Mouse (Mus musculus): Measurements from ENCODE around the gene Tns1. TPM values are rescaled to one million over a fixed set of nuclear protein-coding genes. Genes with fewer than 3 reads are reported as not detected.

The Tns1 gene
- polyA plus RNA-seq, 1 experiment from 2014 or later: 44.4 TPM

- H3K9me3 ChIP-seq: no peaks in the 10 kb centered on the region
- no peak for ATAC-seq (ENCODE audit: low FRiP score, low read depth)
- 0 out of 2 replicates have a peak overlapping the region, but pooled peaks have one; percentile 19 for H3K9ac ChIP-seq
- H3K36me3 ChIP-seq: peaks cover 93% of the 10 kb centered on the region
- no peak overlapping the region for H3K27ac ChIP-seq
- H3K4me2 ChIP-seq (replicated peaks): no peak overlapping the region
- H3K27me3 ChIP-seq: no peaks in the 10 kb centered on the region
- H3K4me1 ChIP-seq: peaks cover 25% of the 10 kb centered on the region
- H3K4me3 ChIP-seq: no peak overlapping the region
- 54% methylated on average over 5 of the region's 5 CpGs for WGBS
These were observed 131.9 kb downstream of the Tns1 start for GRCm38 (mm10) chr1:73992201-73992938.

- H3K27ac ChIP-seq: no peak overlapping the region
- 84% methylated on average over 7 of the region's 7 CpGs for WGBS
- no peak overlapping the region for H3K4me2 ChIP-seq (replicated peaks)
- H3K4me1 ChIP-seq: peaks cover 25% of the 10 kb centered on the region
- no peak for ATAC-seq (ENCODE audit: low FRiP score, low read depth)
- no peak overlapping the region for H3K4me3 ChIP-seq
- H3K9ac ChIP-seq: no peak overlapping the region
- H3K27me3 ChIP-seq: no peaks in the 10 kb centered on the region
- no peaks in the 10 kb centered on the region for H3K9me3 ChIP-seq
- peaks cover 81% of the 10 kb centered on the region for H3K36me3 ChIP-seq
These were observed 133.0 kb downstream of the Tns1 start for GRCm38 (mm10) chr1:73991226-73991625.

GRCm38 (mm10) chr1:73990024-73990423 lies 134.2 kb downstream of the Tns1 start:
- WGBS: 86% methylated on average over 3 of the region's 3 CpGs
- Histone ChIP-seq H3K9me3 (no peaks in the 10 kb centered on the region), H3K36me3 (peaks cover 81% of the 10 kb centered on the region), H3K27me3 (no peaks in the 10 kb centered on the region), H3K4me2 (replicated peaks) (no peak overlapping the region), H3K4me3 (no peak overlapping the region), H3K4me1 (peaks cover 17% of the 10 kb centered on the region), H3K9ac (no peak overlapping the region), H3K27ac (no peak overlapping the region)
- ATAC-seq (ENCODE audit: low FRiP score, low read depth): no peak

GRCm38 (mm10) chr1:73987705-73988201 lies 136.5 kb downstream of the Tns1 start:
- Histone ChIP-seq H3K4me2 (replicated peaks) (no peak overlapping the region), H3K9ac (no peak overlapping the region), H3K9me3 (no peaks in the 10 kb centered on the region), H3K4me3 (no peak overlapping the region), H3K36me3 (peaks cover 84% of the 10 kb centered on the region), H3K27me3 (no peaks in the 10 kb centered on the region), H3K4me1 (peaks cover 10% of the 10 kb centered on the region; the same call in 1 of the 2 replicates), H3K27ac (peak overlapping the region; percentile 10; the same call in 1 of the 2 replicates)
- 0 out of 2 replicates have a peak, but pooled peaks have one; percentile 30 for ATAC-seq (ENCODE audit: low FRiP score, low read depth)
- WGBS: 56% methylated on average over 8 of the region's 9 CpGs

- peaks cover 10% of the 10 kb centered on the region; the same call in 1 of the 2 replicates for H3K4me1 ChIP-seq
- no peak for ATAC-seq (ENCODE audit: low FRiP score, low read depth)
- peaks cover 84% of the 10 kb centered on the region for H3K36me3 ChIP-seq
- H3K4me2 ChIP-seq (replicated peaks): no peak overlapping the region
- H3K4me3 ChIP-seq: no peak overlapping the region
- 46% methylated on average over 6 of the region's 6 CpGs for WGBS
- H3K9ac ChIP-seq: no peak overlapping the region
- no peak overlapping the region for H3K27ac ChIP-seq
- no peaks in the 10 kb centered on the region for H3K9me3 ChIP-seq
- H3K27me3 ChIP-seq: no peaks in the 10 kb centered on the region
These were observed 137.8 kb downstream of the Tns1 start for GRCm38 (mm10) chr1:73986268-73987045.

- Histone ChIP-seq H3K9ac (no peak overlapping the region), H3K9me3 (no peaks in the 10 kb centered on the region), H3K27ac (no peak overlapping the region), H3K27me3 (no peaks in the 10 kb centered on the region), H3K4me3 (no peak overlapping the region), H3K36me3 (peaks cover 82% of the 10 kb centered on the region), H3K4me1 (peaks cover 10% of the 10 kb centered on the region; the same call in 1 of the 2 replicates), H3K4me2 (replicated peaks) (no peak overlapping the region)
- 68% methylated on average over 4 of the region's 4 CpGs for WGBS
- no peak for ATAC-seq (ENCODE audit: low FRiP score, low read depth)
These were observed 138.6 kb downstream of the Tns1 start for GRCm38 (mm10) chr1:73985611-73986010.

- 64% methylated on average over 3 of the region's 3 CpGs for WGBS
- peaks cover 96% of the 10 kb centered on the region for H3K36me3 ChIP-seq
These were observed 145.0 kb downstream of the Tns1 start for GRCm38 (mm10) chr1:73979214-73979613.

GRCm38 (mm10) chr1:73978576-73978975 lies 145.7 kb downstream of the Tns1 start:
- H3K4me3 ChIP-seq: no peak overlapping the region
- no peaks in the 10 kb centered on the region for H3K9me3 ChIP-seq
- H3K36me3 ChIP-seq: peaks cover 96% of the 10 kb centered on the region
- H3K9ac ChIP-seq: no peak overlapping the region
- WGBS: 100% methylated on average over 1 of the region's 1 CpGs
- no peak overlapping the region for H3K27ac ChIP-seq
- H3K27me3 ChIP-seq: no peaks in the 10 kb centered on the region
- peaks cover 10% of the 10 kb centered on the region; the same call in 1 of the 2 replicates for H3K4me1 ChIP-seq
- ATAC-seq (ENCODE audit: low FRiP score, low read depth): no peak
- no peak overlapping the region for H3K4me2 ChIP-seq (replicated peaks)

More at GRCm38 (mm10) chr1:73979214-73979613, 145.0 kb downstream of the Tns1 start:
- H3K27ac ChIP-seq: no peak overlapping the region
- no peak overlapping the region for H3K4me2 ChIP-seq (replicated peaks)
- no peak overlapping the region for H3K4me3 ChIP-seq
- H3K27me3 ChIP-seq: no peaks in the 10 kb centered on the region
- H3K9ac ChIP-seq: no peak overlapping the region
- peaks cover 10% of the 10 kb centered on the region; the same call in 1 of the 2 replicates for H3K4me1 ChIP-seq
- no peak for ATAC-seq (ENCODE audit: low FRiP score, low read depth)
- no peaks in the 10 kb centered on the region for H3K9me3 ChIP-seq

- Histone ChIP-seq H3K27ac (no peak overlapping the region), H3K4me1 (peaks cover 35% of the 10 kb centered on the region), H3K9ac (0 out of 2 replicates have a peak overlapping the region, but pooled peaks have one; percentile 31), H3K9me3 (no peaks in the 10 kb centered on the region), H3K27me3 (no peaks in the 10 kb centered on the region), H3K4me3 (no peak overlapping the region), H3K4me2 (replicated peaks) (no peak overlapping the region), H3K36me3 (peaks cover 69% of the 10 kb centered on the region)
- ATAC-seq (ENCODE audit: low FRiP score, low read depth): no peak
- WGBS: 69% methylated on average over 9 of the region's 9 CpGs
These were observed 150.3 kb downstream of the Tns1 start for GRCm38 (mm10) chr1:73973992-73974391.

GRCm38 (mm10) chr1:73972726-73973125 lies 151.5 kb downstream of the Tns1 start:
- Histone ChIP-seq H3K27ac (no peak overlapping the region), H3K9ac (no peak overlapping the region), H3K4me2 (replicated peaks) (no peak overlapping the region), H3K4me3 (no peak overlapping the region), H3K9me3 (no peaks in the 10 kb centered on the region), H3K36me3 (peaks cover 65% of the 10 kb centered on the region), H3K27me3 (no peaks in the 10 kb centered on the region), H3K4me1 (peaks cover 46% of the 10 kb centered on the region)
- ATAC-seq (ENCODE audit: low FRiP score, low read depth): no peak
- 39% methylated on average over 5 of the region's 5 CpGs for WGBS

GRCm38 (mm10) chr1:73970161-73970730 lies 154.0 kb downstream of the Tns1 start:
- Histone ChIP-seq H3K36me3 (peaks cover 47% of the 10 kb centered on the region), H3K27me3 (no peaks in the 10 kb centered on the region), H3K4me3 (no peak overlapping the region), H3K4me1 (peaks cover 61% of the 10 kb centered on the region), H3K4me2 (replicated peaks) (no peak overlapping the region), H3K9me3 (no peaks in the 10 kb centered on the region), H3K27ac (peak overlapping the region; percentile 69; the same call in 1 of the 2 replicates), H3K9ac (peak overlapping the region; percentile 36; the same call in 1 of the 2 replicates)
- peak; percentile 22; the same call in 1 of the 2 replicates for ATAC-seq (ENCODE audit: low FRiP score, low read depth)
- WGBS: 5% methylated on average over 5 of the region's 5 CpGs

Measured in limb, embryonic 13.5 days (tissue).